Mouse (Mus musculus): ENCODE data around the gene Ptpn3. TPM values are rescaled to one million over a fixed set of nuclear protein-coding genes. Genes with fewer than 3 reads are reported as not detected.

Ptpn3 gene
- polyA plus RNA-seq, 1 experiment from 2014 or later = 5.2 TPM

DNA sequence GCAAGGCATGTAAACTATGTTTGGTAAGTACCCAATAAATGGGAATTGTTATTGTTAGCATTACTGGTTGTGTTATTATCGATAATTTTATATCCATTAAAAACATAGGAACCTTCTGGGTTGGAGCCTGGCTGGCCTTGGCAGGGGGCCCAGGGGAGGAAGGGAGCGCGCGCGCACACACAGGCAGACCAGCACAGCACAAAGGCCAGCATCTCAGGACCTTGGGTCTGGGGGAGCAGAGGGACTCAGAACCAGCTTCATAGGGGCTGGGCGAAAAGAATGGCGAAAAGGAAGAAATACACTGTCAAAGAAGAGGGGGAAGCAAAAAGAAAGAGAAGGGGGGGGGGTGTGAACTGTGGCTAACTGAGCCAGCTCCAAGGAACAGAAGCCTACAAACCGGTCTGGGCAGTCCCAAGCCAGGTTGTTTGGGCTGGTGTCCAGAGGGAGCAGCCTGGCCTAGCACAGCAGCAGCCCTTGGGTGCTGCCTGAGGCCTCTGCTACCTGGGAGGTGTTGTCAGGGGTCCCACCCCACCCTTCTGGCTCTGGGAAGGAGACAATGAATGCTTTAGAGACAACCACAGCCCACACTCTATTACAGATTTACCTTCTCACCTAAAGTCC lies 145.0 kb downstream of the Ptpn3 start:
- Histone ChIP-seq H3K9ac (ENCODE audit: low read length) (no peak overlapping the region; the same call in 1 of the 2 replicates), H3K36me3 (ENCODE audit: control insufficient read depth, insufficient read depth, low read length) (no peaks in the 10 kb centered on the region), H3K4me2 (replicated peaks; ENCODE audit: low read depth) (no peak overlapping the region), H3K27me3 (ENCODE audit: control insufficient read depth, insufficient read depth, low read length) (no peaks in the 10 kb centered on the region), H3K4me3 (ENCODE audit: low read depth, low read length) (no peak overlapping the region), H3K4me1 (replicated peaks; ENCODE audit: control insufficient read depth, insufficient read depth) (no peaks in the 10 kb centered on the region), H3K9me3 (ENCODE audit: control insufficient read depth, low read length) (no peaks in the 10 kb centered on the region), H3K27ac (replicated peaks) (peak overlapping the region; percentile 88)
- peak; percentile 83 for ATAC-seq (ENCODE audit: low FRiP score, low TSS enrichment)
- TF ChIP-seq EP300 (optimal IDR thresholded peaks at IDR 0.05) = peak; percentile 30
- TF ChIP-seq CTCF (IDR thresholded peaks at IDR 0.05; ENCODE audit: low read depth) = no peak
- DNase-seq (ENCODE audit: low spot score) = peak; percentile 91
- WGBS = 36% methylated on average over 8 of the region's 8 CpGs

- 40% methylated on average over 8 of the region's 8 CpGs for WGBS
- peak overlapping the region; percentile 94 for H3K27ac ChIP-seq (replicated peaks)
- no peaks in the 10 kb centered on the region for H3K36me3 ChIP-seq (ENCODE audit: control insufficient read depth, insufficient read depth, low read length)
- peak overlapping the region; percentile 47 for H3K9ac ChIP-seq (ENCODE audit: low read length)
- TF ChIP-seq CTCF (IDR thresholded peaks at IDR 0.05; ENCODE audit: low read depth) = no peak
- no peak for TF ChIP-seq EP300 (optimal IDR thresholded peaks at IDR 0.05)
- H3K4me3 ChIP-seq (ENCODE audit: low read depth, low read length) = no peak overlapping the region; the same call in 1 of the 2 replicates
- no peaks in the 10 kb centered on the region for H3K9me3 ChIP-seq (ENCODE audit: control insufficient read depth, low read length)
- no peaks in the 10 kb centered on the region for H3K27me3 ChIP-seq (ENCODE audit: control insufficient read depth, insufficient read depth, low read length)
- peak overlapping the region; percentile 47 for H3K4me2 ChIP-seq (replicated peaks; ENCODE audit: low read depth)
- ATAC-seq (ENCODE audit: low FRiP score, low TSS enrichment) (peak; percentile 88), DNase-seq (ENCODE audit: low spot score) (peak; percentile 84)
- no peaks in the 10 kb centered on the region for H3K4me1 ChIP-seq (replicated peaks; ENCODE audit: control insufficient read depth, insufficient read depth)
Measured at GRCm38 (mm10) chr4:57153838-57154237, 147.8 kb downstream of the Ptpn3 start.

GRCm38 (mm10) chr4:57153068-57153835 lies 148.4 kb downstream of the Ptpn3 start:
- WGBS = 7% methylated on average over 9 of the region's 9 CpGs
- Histone ChIP-seq H3K9ac (ENCODE audit: low read length) (peak overlapping the region; percentile 47), H3K9me3 (ENCODE audit: control insufficient read depth, low read length) (no peaks in the 10 kb centered on the region), H3K4me2 (replicated peaks; ENCODE audit: low read depth) (peak overlapping the region; percentile 47), H3K4me3 (ENCODE audit: low read depth, low read length) (no peak overlapping the region; the same call in 1 of the 2 replicates), H3K27me3 (ENCODE audit: control insufficient read depth, insufficient read depth, low read length) (no peaks in the 10 kb centered on the region), H3K4me1 (replicated peaks; ENCODE audit: control insufficient read depth, insufficient read depth) (no peaks in the 10 kb centered on the region), H3K27ac (replicated peaks) (peak overlapping the region; percentile 94), H3K36me3 (ENCODE audit: control insufficient read depth, insufficient read depth, low read length) (no peaks in the 10 kb centered on the region)
- ATAC-seq (ENCODE audit: low FRiP score, low TSS enrichment) (peak; percentile 87), DNase-seq (ENCODE audit: low spot score) (peak; percentile 85)
- TF ChIP-seq EP300 (optimal IDR thresholded peaks at IDR 0.05) = peak; percentile 82
- no peak for TF ChIP-seq CTCF (IDR thresholded peaks at IDR 0.05; ENCODE audit: low read depth)

GRCm38 (mm10) chr4:57148182-57148581 lies 153.5 kb downstream of the Ptpn3 start:
- no peak for DNase-seq (ENCODE audit: low spot score)
- no peak overlapping the region for H3K4me2 ChIP-seq (replicated peaks; ENCODE audit: low read depth)
- H3K27me3 ChIP-seq (ENCODE audit: control insufficient read depth, insufficient read depth, low read length) = no peaks in the 10 kb centered on the region
- TF ChIP-seq CTCF (IDR thresholded peaks at IDR 0.05; ENCODE audit: low read depth) (no peak), EP300 (optimal IDR thresholded peaks at IDR 0.05) (no peak)
- WGBS = 53% methylated on average over 3 of the region's 3 CpGs
- no peak overlapping the region for H3K27ac ChIP-seq (replicated peaks)
- no peaks in the 10 kb centered on the region for H3K36me3 ChIP-seq (ENCODE audit: control insufficient read depth, insufficient read depth, low read length)
- H3K9ac ChIP-seq (ENCODE audit: low read length) = no peak overlapping the region
- H3K4me3 ChIP-seq (ENCODE audit: low read depth, low read length) = no peak overlapping the region
- no peaks in the 10 kb centered on the region for H3K9me3 ChIP-seq (ENCODE audit: control insufficient read depth, low read length)
- no peaks in the 10 kb centered on the region for H3K4me1 ChIP-seq (replicated peaks; ENCODE audit: control insufficient read depth, insufficient read depth)
- no peak for ATAC-seq (ENCODE audit: low FRiP score, low TSS enrichment)

- peak within 1 kb of the TSS; percentile 69 for H3K4me2 ChIP-seq (replicated peaks; ENCODE audit: low read depth)
- under 1% methylated on average over 61 of the region's 142 CpGs for WGBS
- no peaks in the 10 kb centered on the region for H3K27me3 ChIP-seq (ENCODE audit: control insufficient read depth, insufficient read depth, low read length)
- peak within 1 kb of the TSS; percentile 86 for H3K27ac ChIP-seq (replicated peaks)
- DNase-seq (ENCODE audit: low spot score) (peak; percentile 92), ATAC-seq (ENCODE audit: low FRiP score, low TSS enrichment) (peak; percentile 66)
- peak within 1 kb of the TSS; percentile 78 for H3K9ac ChIP-seq (ENCODE audit: low read length)
- TF ChIP-seq EP300 (optimal IDR thresholded peaks at IDR 0.05) = no peak
- peak; percentile 89 for TF ChIP-seq CTCF (IDR thresholded peaks at IDR 0.05; ENCODE audit: low read depth)
- no peaks in the 10 kb centered on the region for H3K9me3 ChIP-seq (ENCODE audit: control insufficient read depth, low read length)
- H3K36me3 ChIP-seq (ENCODE audit: control insufficient read depth, insufficient read depth, low read length) = no peaks in the 10 kb centered on the region
- H3K4me3 ChIP-seq (ENCODE audit: low read depth, low read length) = peak within 1 kb of the TSS; percentile 57
- H3K4me1 ChIP-seq (replicated peaks; ENCODE audit: control insufficient read depth, insufficient read depth) = no peaks in the 10 kb centered on the region
Measured at GRCm38 (mm10) chr4:57143026-57143937, 158.4 kb downstream of the Ptpn3 start, which contains the start of gene Epb41l4b. TSS of gene Epb41l4b (minus strand) at chr4:57143437.
